Mouse (Mus musculus): Measurements from ENCODE around the gene P2rx6.

The P2rx6 gene

DNA sequence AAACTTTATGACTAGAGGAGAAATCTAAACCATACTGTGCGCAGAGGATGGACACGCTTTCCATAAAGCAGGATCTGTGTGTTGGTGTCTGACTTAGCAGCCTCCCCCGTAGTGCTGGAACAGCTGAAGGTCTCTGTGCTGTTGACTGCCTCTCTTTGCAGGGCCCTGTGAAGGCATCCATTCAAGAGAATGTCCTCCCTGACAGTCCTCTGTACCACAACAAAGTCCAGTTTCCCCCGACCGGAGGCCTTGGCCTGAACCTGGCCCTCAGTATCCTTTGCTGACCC, 64.5 kb downstream of the P2rx6 start:
- DNase-seq (ENCODE audit: low spot score): no peak
